Mouse (Mus musculus): ENCODE data around the gene Rnf26. TPM values are rescaled to one million over a fixed set of nuclear protein-coding genes. Genes with fewer than 3 reads are reported as not detected.

The Rnf26 gene
- polyA plus RNA-seq (2012; rRNA removed), result 16.9 and 26.4 TPM in 2 replicates

GRCm38 (mm10) chr9:44113105-44113789 is at the start of gene Rnf26, which contains the start of gene Gm49380:
Gene Rnf26, minus strand, starts transcription at chr9:44113517.
Gene Gm49380, minus strand, starts transcription at chr9:44113500.
- TF ChIP-seq POLR2A (IDR thresholded peaks at IDR 0.05; ENCODE audit: low read depth, low read length), result no peak; the same call in 1 of the 2 replicates
- TF ChIP-seq CTCF (IDR thresholded peaks at IDR 0.05; ENCODE audit: extremely low read depth, insufficient read length, insufficient replicate concordance, low read depth, low read length), result no peak
- under 1% methylated on average over 51 of the region's 51 CpGs for WGBS
- H3K27ac ChIP-seq (ENCODE audit: insufficient read depth, low read depth, low read length), result no peak within 1 kb of the TSS
- peak within 1 kb of the TSS; percentile 82 for H3K4me3 ChIP-seq (ENCODE audit: low read depth, low read length)
- H3K4me1 ChIP-seq (ENCODE audit: control insufficient read depth, insufficient read depth, insufficient read length, low read length), result peaks cover 6% of the 10 kb centered on the region; the same call in 1 of the 2 replicates
- H3K36me3 ChIP-seq (ENCODE audit: control insufficient read depth, insufficient read depth, low read length), result peaks cover 1% of the 10 kb centered on the region; the same call in 1 of the 2 replicates
- H3K27me3 ChIP-seq (ENCODE audit: control insufficient read depth, insufficient read depth, low read length), result no peaks in the 10 kb centered on the region

DNA sequence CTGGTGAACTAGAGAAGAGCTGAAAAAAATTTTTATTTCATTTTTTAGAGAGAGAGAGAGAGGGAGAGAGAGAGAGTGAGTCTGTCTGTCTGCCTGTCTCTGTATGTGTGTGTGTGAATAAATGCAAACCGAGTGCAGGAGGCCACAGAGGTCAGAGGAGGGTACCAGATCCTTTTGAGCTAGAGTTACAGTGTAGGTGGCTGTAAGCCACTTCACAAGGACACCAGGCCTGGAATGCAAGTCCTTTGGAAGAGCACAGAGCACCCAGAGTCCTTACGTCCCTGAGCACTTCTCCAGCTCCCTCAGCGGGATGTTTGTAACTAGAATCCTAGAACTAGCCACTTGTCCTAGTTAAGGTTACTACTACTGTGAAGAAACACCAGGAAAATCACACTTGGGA is 46.6 kb upstream of the Rnf26 start:
- 91% methylated on average over 3 of the region's 3 CpGs for WGBS
- H3K36me3 ChIP-seq (ENCODE audit: control insufficient read depth, insufficient read depth, low read length), result peaks cover 77% of the 10 kb centered on the region

DNA sequence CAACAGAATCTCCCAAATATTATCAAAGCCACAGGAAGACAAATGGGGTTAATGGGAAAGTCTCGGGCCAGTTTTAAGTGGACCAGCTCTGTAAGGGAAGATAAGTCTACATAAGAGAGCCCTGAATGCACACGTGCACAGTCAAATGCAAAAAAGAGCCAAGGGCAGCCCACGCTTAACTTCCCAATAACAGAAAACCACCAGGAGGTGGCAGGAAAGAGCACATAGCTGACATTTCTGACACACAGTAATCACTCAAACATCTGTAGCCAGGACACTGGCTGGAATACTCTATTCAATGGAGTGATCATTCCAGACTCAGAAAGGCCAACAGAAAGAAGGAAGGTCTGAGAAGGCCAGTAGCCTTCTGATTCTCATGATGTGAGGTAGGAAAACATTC is 34.0 kb upstream of the Rnf26 start:
- peaks cover 62% of the 10 kb centered on the region for H3K36me3 ChIP-seq (ENCODE audit: control insufficient read depth, insufficient read depth, low read length)
- H3K27ac ChIP-seq (ENCODE audit: insufficient read depth, low read depth, low read length), result no peak overlapping the region
- H3K27me3 ChIP-seq (ENCODE audit: control insufficient read depth, insufficient read depth, low read length), result no peaks in the 10 kb centered on the region
- TF ChIP-seq CTCF (IDR thresholded peaks at IDR 0.05; ENCODE audit: extremely low read depth, insufficient read length, insufficient replicate concordance, low read depth, low read length), result no peak
- no peak for TF ChIP-seq POLR2A (IDR thresholded peaks at IDR 0.05; ENCODE audit: low read depth, low read length)
- no peaks in the 10 kb centered on the region for H3K4me1 ChIP-seq (ENCODE audit: control insufficient read depth, insufficient read depth, insufficient read length, low read length)
- H3K4me3 ChIP-seq (ENCODE audit: low read depth, low read length), result no peak overlapping the region
- 58% methylated on average over 3 of the region's 3 CpGs for WGBS

More for the DNA sequence above, 46.6 kb upstream of the Rnf26 start:
- no peaks in the 10 kb centered on the region for H3K4me1 ChIP-seq (ENCODE audit: control insufficient read depth, insufficient read depth, insufficient read length, low read length)
- no peaks in the 10 kb centered on the region for H3K27me3 ChIP-seq (ENCODE audit: control insufficient read depth, insufficient read depth, low read length)
- H3K4me3 ChIP-seq (ENCODE audit: low read depth, low read length), result no peak overlapping the region
- TF ChIP-seq CTCF (IDR thresholded peaks at IDR 0.05; ENCODE audit: extremely low read depth, insufficient read length, insufficient replicate concordance, low read depth, low read length) (no peak), POLR2A (IDR thresholded peaks at IDR 0.05; ENCODE audit: low read depth, low read length) (no peak)
- no peak overlapping the region for H3K27ac ChIP-seq (ENCODE audit: insufficient read depth, low read depth, low read length)

- no peaks in the 10 kb centered on the region for H3K27me3 ChIP-seq (ENCODE audit: control insufficient read depth, insufficient read depth, low read length)
- H3K36me3 ChIP-seq (ENCODE audit: control insufficient read depth, insufficient read depth, low read length), result peaks cover 45% of the 10 kb centered on the region
Observed at GRCm38 (mm10) chr9:44144718-44145060, 31.4 kb upstream of the Rnf26 start.

GRCm38 (mm10) chr9:44144023-44144717 is 30.9 kb upstream of the Rnf26 start:
- Histone ChIP-seq H3K27ac (ENCODE audit: insufficient read depth, low read depth, low read length) (no peak overlapping the region), H3K4me1 (ENCODE audit: control insufficient read depth, insufficient read depth, insufficient read length, low read length) (no peaks in the 10 kb centered on the region), H3K4me3 (ENCODE audit: low read depth, low read length) (no peak overlapping the region), H3K36me3 (ENCODE audit: control insufficient read depth, insufficient read depth, low read length) (peaks cover 40% of the 10 kb centered on the region), H3K27me3 (ENCODE audit: control insufficient read depth, insufficient read depth, low read length) (no peaks in the 10 kb centered on the region)
- WGBS, result 48% methylated on average over 7 of the region's 8 CpGs
- TF ChIP-seq CTCF (IDR thresholded peaks at IDR 0.05; ENCODE audit: extremely low read depth, insufficient read length, insufficient replicate concordance, low read depth, low read length), result no peak
- no peak for TF ChIP-seq POLR2A (IDR thresholded peaks at IDR 0.05; ENCODE audit: low read depth, low read length)

More at GRCm38 (mm10) chr9:44144718-44145060, 31.4 kb upstream of the Rnf26 start:
- TF ChIP-seq CTCF (IDR thresholded peaks at IDR 0.05; ENCODE audit: extremely low read depth, insufficient read length, insufficient replicate concordance, low read depth, low read length), result no peak
- Histone ChIP-seq H3K4me1 (ENCODE audit: control insufficient read depth, insufficient read depth, insufficient read length, low read length) (no peaks in the 10 kb centered on the region), H3K27ac (ENCODE audit: insufficient read depth, low read depth, low read length) (0 out of 2 replicates have a peak overlapping the region, but pooled peaks have one; percentile 26), H3K4me3 (ENCODE audit: low read depth, low read length) (no peak overlapping the region)

DNA sequence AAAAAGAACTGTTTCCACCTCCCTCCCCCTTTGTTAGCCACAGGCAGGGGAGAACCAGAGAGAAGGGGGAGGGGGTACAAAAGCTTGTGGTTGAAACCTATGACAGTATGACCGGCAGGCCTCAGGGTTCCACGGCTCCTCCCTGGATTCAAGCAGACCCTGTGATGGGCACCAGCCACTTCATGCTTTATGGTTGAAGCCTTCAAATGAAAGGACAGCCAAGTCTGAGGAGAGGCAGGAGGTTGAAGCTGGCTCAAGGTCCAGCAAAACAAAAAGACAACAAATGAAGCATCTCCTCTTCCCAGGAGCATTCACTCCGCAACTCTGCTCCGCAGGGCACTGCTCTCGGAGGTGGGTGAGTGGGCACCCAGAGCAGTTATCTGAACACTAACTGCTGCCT is 30.1 kb upstream of the Rnf26 start:
- Histone ChIP-seq H3K27ac (ENCODE audit: insufficient read depth, low read depth, low read length) (no peak overlapping the region), H3K27me3 (ENCODE audit: control insufficient read depth, insufficient read depth, low read length) (no peaks in the 10 kb centered on the region), H3K36me3 (ENCODE audit: control insufficient read depth, insufficient read depth, low read length) (peaks cover 37% of the 10 kb centered on the region), H3K4me3 (ENCODE audit: low read depth, low read length) (no peak overlapping the region), H3K4me1 (ENCODE audit: control insufficient read depth, insufficient read depth, insufficient read length, low read length) (no peaks in the 10 kb centered on the region)
- no peak for TF ChIP-seq POLR2A (IDR thresholded peaks at IDR 0.05; ENCODE audit: low read depth, low read length)
- TF ChIP-seq CTCF (IDR thresholded peaks at IDR 0.05; ENCODE audit: extremely low read depth, insufficient read length, insufficient replicate concordance, low read depth, low read length), result no peak
- WGBS, result 86% methylated on average over 5 of the region's 5 CpGs

DNA sequence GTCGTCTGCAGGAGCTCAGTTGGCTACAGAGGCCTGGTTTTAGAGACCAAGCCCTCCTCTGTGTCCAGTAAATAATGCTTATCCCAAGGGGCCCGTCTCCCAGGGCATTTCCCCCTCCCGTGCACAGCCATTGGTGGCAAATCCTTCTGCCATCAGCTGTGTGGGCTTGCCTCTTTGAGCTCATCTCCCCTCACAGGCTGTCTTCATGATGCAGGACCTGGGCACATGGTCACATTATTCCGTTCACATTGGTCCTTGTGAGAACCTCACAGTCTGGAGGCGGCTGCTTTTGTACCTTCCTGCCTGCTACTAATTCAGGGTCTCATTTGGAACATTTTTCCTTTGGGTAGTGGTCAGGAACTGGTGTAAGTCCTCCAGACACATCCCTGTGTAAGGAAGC is 28.6 kb upstream of the Rnf26 start:
- no peak overlapping the region for H3K27ac ChIP-seq (ENCODE audit: insufficient read depth, low read depth, low read length)
- no peak overlapping the region for H3K4me3 ChIP-seq (ENCODE audit: low read depth, low read length)
- H3K36me3 ChIP-seq (ENCODE audit: control insufficient read depth, insufficient read depth, low read length), result peaks cover 33% of the 10 kb centered on the region
- 73% methylated on average over 5 of the region's 5 CpGs for WGBS
- no peaks in the 10 kb centered on the region for H3K4me1 ChIP-seq (ENCODE audit: control insufficient read depth, insufficient read depth, insufficient read length, low read length)
- no peaks in the 10 kb centered on the region for H3K27me3 ChIP-seq (ENCODE audit: control insufficient read depth, insufficient read depth, low read length)
- no peak for TF ChIP-seq POLR2A (IDR thresholded peaks at IDR 0.05; ENCODE audit: low read depth, low read length)
- TF ChIP-seq CTCF (IDR thresholded peaks at IDR 0.05; ENCODE audit: extremely low read depth, insufficient read length, insufficient replicate concordance, low read depth, low read length), result no peak

Measured in small intestine, adult 2 months (tissue).